Mouse (Mus musculus) ES-Bruce4 (cell line): ENCODE data around the gene Mrpl58.

ENCODE experiments used
- EP300 ChIP-seq: IDR thresholded peaks from 2 replicates; pipeline ENCODE4 v1.6.1; 2011; ENCODE audit warnings: low read depth, low read length; ENCODE audit not compliant: insufficient read depth
- POLR2A ChIP-seq: IDR thresholded peaks from one replicate; pipeline ENCODE4 v1.8.1; 2011; ENCODE audit warnings: low read length; ENCODE audit not compliant: insufficient read depth

GRCm38 (mm10) chr11:115421972-115422371 is 18.4 kb downstream of the Mrpl58 start:
- no peak for TF ChIP-seq POLR2A
- TF ChIP-seq EP300, result no peak
